Mouse (Mus musculus) liver, postnatal 0 days (tissue): ENCODE data around the gene Ano1.

Source experiments
- CTCF ChIP-seq: sonication (generic); IDR thresholded peaks from 2 replicates; pipeline ENCODE4 v1.5.1; 2016; ENCODE audit warnings: antibody characterized with exemption, low read depth
- EP300 ChIP-seq: IDR thresholded peaks from 2 replicates; pipeline ENCODE4 v1.6.1; 2016; ENCODE audit warnings: antibody characterized with exemption, low read depth, mild to moderate bottlenecking

DNA sequence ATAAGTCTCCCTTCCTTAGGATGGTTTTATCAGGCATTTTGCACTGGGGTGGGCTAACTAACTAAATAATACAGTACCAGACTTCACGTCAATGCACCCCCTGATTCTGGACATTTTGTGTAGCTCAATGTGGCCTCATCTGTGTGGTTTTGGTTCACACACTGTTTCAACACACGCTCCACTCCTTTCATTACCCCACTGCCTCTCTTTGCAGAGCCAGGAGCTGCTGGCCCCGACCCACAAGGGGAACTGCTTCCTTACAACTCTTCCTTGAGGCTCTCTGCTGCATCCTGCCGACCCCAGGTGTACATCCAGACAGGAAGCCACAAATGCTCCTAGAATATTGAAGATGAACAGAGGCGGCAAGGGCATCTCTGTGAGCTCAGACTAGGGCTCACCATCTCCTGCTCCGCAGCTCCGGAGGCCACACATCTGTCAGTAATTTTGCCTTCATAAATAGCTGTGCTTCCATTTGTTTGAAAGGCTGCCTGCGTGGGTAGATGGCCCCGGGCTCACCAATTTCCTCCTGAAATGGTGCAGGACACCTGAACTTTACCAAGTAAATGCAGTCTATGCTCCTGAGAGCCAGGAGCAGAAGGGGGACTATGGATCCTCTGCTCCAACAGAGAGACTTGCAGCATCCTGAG is 17.8 kb upstream of the Ano1 start:
- TF ChIP-seq EP300 = no peak
- TF ChIP-seq CTCF = no peak
